17 mouse cellular contexts compared by ENCODE assay signal in the genomic region with DNA sequence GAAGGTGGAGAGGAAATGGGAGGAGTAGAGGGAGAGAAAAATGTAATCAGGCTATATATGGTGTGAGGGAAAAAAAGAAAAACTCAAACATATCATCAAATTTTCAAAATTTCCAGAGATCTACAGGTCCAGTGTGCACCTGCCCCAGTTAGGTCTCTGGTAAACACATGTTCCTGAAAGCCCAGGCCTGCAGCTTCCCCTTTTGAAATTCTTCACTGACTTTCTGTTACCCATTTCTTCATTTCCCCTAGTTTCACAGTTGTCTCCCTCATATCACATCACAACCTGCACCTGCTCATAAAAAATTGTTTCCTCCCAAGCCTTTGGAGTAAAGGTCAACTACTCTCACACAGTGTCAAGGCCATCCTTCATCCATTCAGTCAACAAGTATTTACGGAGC.
"Had no signal": no experiment of that assay in that cellular context is flagged by ENCODE, and none has a peak within 500 bp of the region (broad histone marks: within the 10 kb centered on the region; RNA-seq: fewer than 3 reads in every experiment).

No protein-coding gene starts in this region.

- DNase-seq: gastrocnemius, adult 2 months; gastrocnemius, postnatal 10 days; gastrocnemius, postnatal 25 days; heart, adult 11 months; heart, adult 2 months; heart, postnatal 14 days; heart, postnatal 36 days; kidney, adult 11 months; kidney, adult 2 months; kidney, adult 9 months; kidney, postnatal 14 days; kidney, postnatal 36 days; layer of hippocampus, adult 9-11 months; liver; liver, embryonic 13.5 days had no signal

- ATAC-seq: hindbrain, postnatal 0 days; intestine, embryonic 16.5 days had no signal
